Mouse (Mus musculus) intestine, postnatal 0 days (tissue): ENCODE data around the gene Slc25a35. TPM values are rescaled to one million over a fixed set of nuclear protein-coding genes. Genes with fewer than 3 reads are reported as not detected.

Experiments used
- ATAC-seq: fragments of 200-750 bp; cut with Nextera tagmentation; 2 replicates; pipeline ENCODE4 v1.8.0; 2017; ENCODE audit warnings: mild to moderate bottlenecking, moderate TSS enrichment, moderate library complexity
- H3K27ac ChIP-seq: fragments of 300-500 bp; sonication (generic); 2 replicates; pipeline ENCODE4 v1.5.1; 2014; ENCODE audit warnings: mild to moderate bottlenecking, low read depth, low read length, moderate library complexity
- H3K27me3 ChIP-seq: fragments of 300-500 bp; sonication (generic); replicated peaks from 2 replicates; pipeline ENCODE4 v1.6.1; 2014; ENCODE audit warnings: low read length, mixed read lengths; ENCODE audit not compliant: control insufficient read depth, insufficient read depth
- H3K36me3 ChIP-seq: fragments of 300-500 bp; sonication (generic); 2 replicates; pipeline ENCODE4 v1.6.1; 2014; ENCODE audit warnings: mild to moderate bottlenecking, moderate library complexity; ENCODE audit not compliant: control insufficient read depth, insufficient read depth
- H3K4me1 ChIP-seq: fragments of 300-500 bp; sonication (generic); replicated peaks from 2 replicates; pipeline ENCODE4 v1.6.1; 2014; ENCODE audit warnings: antibody characterized with exemption, low read length, mixed read lengths; ENCODE audit not compliant: control insufficient read depth, insufficient read depth
- H3K4me2 ChIP-seq: fragments of 300-500 bp; sonication (generic); replicated peaks from 2 replicates; pipeline ENCODE4 v1.6.1; 2014; ENCODE audit warnings: low read depth, mild to moderate bottlenecking, moderate library complexity
- H3K4me3 ChIP-seq: fragments of 300-500 bp; sonication (generic); 2 replicates; pipeline ENCODE4 v1.5.1; 2014; ENCODE audit warnings: low read depth, low read length
- H3K9ac ChIP-seq: fragments of 300-500 bp; sonication (generic); 2 replicates; pipeline ENCODE4 v1.6.1; 2014; ENCODE audit warnings: mild to moderate bottlenecking, low read depth, low read length
- H3K9me3 ChIP-seq: fragments of 300-500 bp; sonication (generic); 2 replicates; pipeline ENCODE4 v1.6.1; 2016; ENCODE audit warnings: mixed run types; ENCODE audit not compliant: control insufficient read depth
- CTCF ChIP-seq: sonication (generic); IDR thresholded peaks from 2 replicates; pipeline ENCODE4 v1.5.1; 2016; ENCODE audit warnings: low read depth, mild to moderate bottlenecking, control low read depth, antibody characterized with exemption, moderate library complexity
- WGBS: fragments of 180-500 bp; shearing (Covaris S2); extraction: QIAGEN DNeasy Blood & Tissue Kit; methylation state at CpG from one replicate; pipeline ENCODE4 v1.1.7; 2014; 5-methylcytosine and 5-hydroxymethylcytosine counted together
- microRNA-seq: library from miRNA; unstranded; fragments of <30 nt; microRNA quantifications from one replicate; pipeline ENCODE4, GENCODE M21; 2016
- polyA plus RNA-seq: library from polyadenylated mRNA; unstranded; fragments of >200 nt; fragmentation: Nextera tagmentation; extraction: Ambion mirVana; gene quantifications from 2 replicates; pipeline ENCODE4 v1.2.1, GENCODE M21; 2015

The Slc25a35 gene
- polyA plus RNA-seq, 1 experiment from 2014 or later = 1.9 TPM

- Histone ChIP-seq H3K4me2 (peak within 1 kb of the TSS; percentile 74), H3K4me3 (peak within 1 kb of the TSS; percentile 57), H3K9me3 (no peaks in the 10 kb centered on the region), H3K36me3 (no peaks in the 10 kb centered on the region), H3K9ac (peak within 1 kb of the TSS; percentile 63), H3K4me1 (0 out of 2 replicates have a peak, but pooled peaks cover 5% of the 10 kb centered on the region), H3K27ac (peak within 1 kb of the TSS; percentile 47; the same call in 1 of the 2 replicates), H3K27me3 (no peaks in the 10 kb centered on the region)
- WGBS = 1% methylated on average over 38 of the region's 38 CpGs
- ATAC-seq = peak; percentile 91
- TF ChIP-seq CTCF = peak; percentile 80
These were observed 47.9 kb downstream of the Slc25a35 start, which contains the start of gene Ctc1 for GRCm38 (mm10) chr11:69015644-69016441. Gene Ctc1, plus strand, starts transcription at chr11:69015911.

- peak overlapping the region; percentile 74 for H3K4me2 ChIP-seq
- WGBS = 45% methylated on average over 3 of the region's 3 CpGs
- 0 out of 2 replicates have a peak overlapping the region, but pooled peaks have one; percentile 36 for H3K27ac ChIP-seq
- H3K9me3 ChIP-seq = no peaks in the 10 kb centered on the region
- H3K4me1 ChIP-seq = 0 out of 2 replicates have a peak, but pooled peaks cover 5% of the 10 kb centered on the region
- no peak for TF ChIP-seq CTCF
- H3K4me3 ChIP-seq = peak overlapping the region; percentile 57
- H3K9ac ChIP-seq = peak overlapping the region; percentile 63; the same call in 1 of the 2 replicates
- peaks cover under 1% of the 10 kb centered on the region; the same call in 1 of the 2 replicates for H3K36me3 ChIP-seq
- no peaks in the 10 kb centered on the region for H3K27me3 ChIP-seq
- ATAC-seq = no peak
These were observed 48.8 kb downstream of the Slc25a35 start for GRCm38 (mm10) chr11:69016755-69017154.

- peaks cover 39% of the 10 kb centered on the region for H3K36me3 ChIP-seq
- H3K4me2 ChIP-seq = no peak overlapping the region
- no peak overlapping the region for H3K9ac ChIP-seq
- H3K27me3 ChIP-seq = no peaks in the 10 kb centered on the region
- H3K4me3 ChIP-seq = no peak overlapping the region
- 0 out of 2 replicates have a peak, but pooled peaks cover 5% of the 10 kb centered on the region for H3K4me1 ChIP-seq
- no peaks in the 10 kb centered on the region for H3K9me3 ChIP-seq
- no peak overlapping the region for H3K27ac ChIP-seq
- no peak for TF ChIP-seq CTCF
- ATAC-seq = no peak
These were observed 52.8 kb downstream of the Slc25a35 start for GRCm38 (mm10) chr11:69020691-69021090.

Small RNA genes within 50 kb of the gene (microRNA-seq; reads per million reads assigned to microRNA genes)
- 1.1 reads per million for gene Mir3062

Other genes with a start within 250 kb of the Slc25a35 start
- 63.6 and 67.6 TPM in 2 replicates for gene Ndel1, start 96.3 kb upstream of the Slc25a35 start, polyA plus RNA-seq
- gene Rnf222, start 79.6 kb upstream of the Slc25a35 start, polyA plus RNA-seq = 0.04 and 0.13 TPM in 2 replicates
- 623 and 626 TPM in 2 replicates for gene Rpl26, start 66.5 kb upstream of the Slc25a35 start, polyA plus RNA-seq
- not detected in 2 replicates for gene Odf4, start 41.0 kb upstream of the Slc25a35 start, polyA plus RNA-seq
- 2.6 and 3.4 TPM in 2 replicates for gene Arhgef15, start 10.7 kb upstream of the Slc25a35 start, polyA plus RNA-seq
- gene Rangrf, start 7.1 kb downstream of the Slc25a35 start, polyA plus RNA-seq = 13.6 and 16.5 TPM in 2 replicates
- 6.4 and 7.2 TPM in 2 replicates for gene Pfas, start 40.3 kb downstream of the Slc25a35 start, polyA plus RNA-seq
- 9.4 and 10.7 TPM in 2 replicates for gene Ctc1, start 47.8 kb downstream of the Slc25a35 start, polyA plus RNA-seq
- 24.3 and 26.2 TPM in 2 replicates for gene Aurkb, start 77.5 kb downstream of the Slc25a35 start, polyA plus RNA-seq
- gene Borcs6, start 91.6 kb downstream of the Slc25a35 start, polyA plus RNA-seq = 13.4 and 13.8 TPM in 2 replicates
- gene Tmem107, start 102.7 kb downstream of the Slc25a35 start, polyA plus RNA-seq = 14.5 TPM in 2 replicates
- 45.3 and 50.3 TPM in 2 replicates for gene Vamp2, start 120.4 kb downstream of the Slc25a35 start, polyA plus RNA-seq
- 7.2 and 11.3 TPM in 2 replicates for gene Per1, start 127.1 kb downstream of the Slc25a35 start, polyA plus RNA-seq
- 0.21 and 0.37 TPM in 2 replicates for gene Hes7, start 152.3 kb downstream of the Slc25a35 start, polyA plus RNA-seq
- gene 9130213A22Rik, start 154.5 kb downstream of the Slc25a35 start, polyA plus RNA-seq = 0.12 and 0.37 TPM in 2 replicates
- gene Aloxe3, start 157.8 kb downstream of the Slc25a35 start, polyA plus RNA-seq = 0.31 and 0.82 TPM in 2 replicates
- 0.08 and 0.13 TPM in 2 replicates for gene Alox12b, start 188.9 kb downstream of the Slc25a35 start, polyA plus RNA-seq
- gene Alox8, start 229.7 kb downstream of the Slc25a35 start, polyA plus RNA-seq = not detected in 2 replicates